Mouse (Mus musculus) ovary, postnatal 14 days (tissue): ENCODE data around the gene Ncr1.
"Not testable (repeated sequence)": the region's sequence is repeated elsewhere in the genome, so short reads cannot be mapped to it uniquely, and the experiment has no call there.

Experiments used
- DNase-seq: peaks from one replicate; pipeline ENCODE4 v3.0.0; 2022; ENCODE audit warnings: low spot score

The Ncr1 gene

DNA sequence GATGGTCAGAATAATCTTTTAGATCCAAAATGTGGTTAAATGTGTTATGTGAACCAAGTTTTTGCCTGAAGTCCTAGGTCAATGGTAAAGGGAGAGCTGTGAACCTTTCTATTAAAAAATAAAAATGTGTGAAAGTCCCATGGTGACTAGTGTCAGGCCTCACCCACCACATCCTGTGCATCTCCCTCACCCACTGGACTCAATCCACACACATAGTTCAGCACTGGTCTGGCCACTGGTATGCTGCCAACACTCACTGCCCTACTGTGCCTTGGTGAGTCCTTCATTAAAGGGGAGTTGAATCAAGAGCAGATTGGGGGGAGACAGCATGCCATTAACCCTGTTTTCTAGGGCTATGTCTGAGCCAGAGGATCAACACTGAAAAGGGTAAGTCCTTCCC, at the start of gene Ncr1:
TSS of gene Ncr1 (plus strand) at position 216 of the 400 bp plus-strand sequence.
- DNase-seq: no peak

DNA sequence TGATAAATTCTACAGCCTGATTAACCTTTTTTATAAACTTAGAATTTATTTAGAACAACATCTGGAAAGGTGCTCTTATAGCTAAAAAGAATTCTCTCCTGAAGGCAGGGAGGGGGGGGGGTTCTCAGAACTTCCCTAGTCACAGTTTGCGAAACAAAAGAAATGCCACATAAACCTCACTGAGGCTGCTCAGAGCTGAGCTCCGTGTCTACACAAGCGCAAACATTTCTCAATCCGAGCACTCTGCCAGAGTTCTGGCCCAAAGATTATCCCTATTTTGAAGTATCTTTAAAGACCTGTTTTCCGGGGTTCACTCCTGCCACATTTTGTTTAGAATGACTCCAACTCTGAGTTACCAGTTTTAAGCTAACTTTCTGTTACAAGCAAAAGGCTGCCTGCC, 44.9 kb upstream of the Ncr1 start:
- no peak for DNase-seq

DNA sequence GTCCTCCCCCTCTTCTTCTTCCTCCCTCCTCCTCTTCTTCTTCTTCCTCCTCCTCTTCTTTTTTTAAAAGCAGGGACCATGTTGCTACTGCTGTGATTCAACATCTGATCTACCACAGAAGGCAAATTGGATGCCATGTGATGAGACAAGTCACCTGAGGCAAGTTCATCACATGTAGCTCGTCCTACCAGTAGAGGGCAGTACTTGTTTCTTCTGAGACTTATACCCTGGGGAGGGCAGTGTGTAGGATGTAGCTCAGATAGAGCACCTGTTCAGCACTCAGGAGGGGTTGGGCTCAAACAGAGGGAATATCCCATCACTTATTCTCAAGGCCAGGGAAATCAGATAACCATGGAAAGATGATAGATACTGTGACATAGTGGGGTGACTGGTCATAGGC, 40.3 kb upstream of the Ncr1 start:
- no peak for DNase-seq

DNA sequence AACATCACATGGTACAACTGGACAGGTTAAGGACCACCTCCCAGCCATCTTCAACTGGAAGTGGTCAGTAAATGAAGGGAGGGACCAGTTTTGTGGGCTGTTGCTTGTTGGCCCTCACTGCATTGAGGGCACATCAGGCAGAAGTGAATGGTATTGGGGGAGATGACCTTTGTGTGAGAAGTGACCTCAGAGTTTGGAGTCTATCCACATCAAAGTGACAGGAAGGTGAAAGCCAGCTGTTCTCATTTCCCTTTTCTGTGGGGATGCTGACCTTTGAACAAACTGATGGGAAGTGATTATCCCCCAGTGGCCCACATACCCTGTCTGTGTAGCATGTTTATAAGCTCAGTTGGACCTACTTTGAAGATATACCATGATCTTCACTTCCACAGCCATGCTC, 37.4 kb upstream of the Ncr1 start:
- no peak for DNase-seq

DNA sequence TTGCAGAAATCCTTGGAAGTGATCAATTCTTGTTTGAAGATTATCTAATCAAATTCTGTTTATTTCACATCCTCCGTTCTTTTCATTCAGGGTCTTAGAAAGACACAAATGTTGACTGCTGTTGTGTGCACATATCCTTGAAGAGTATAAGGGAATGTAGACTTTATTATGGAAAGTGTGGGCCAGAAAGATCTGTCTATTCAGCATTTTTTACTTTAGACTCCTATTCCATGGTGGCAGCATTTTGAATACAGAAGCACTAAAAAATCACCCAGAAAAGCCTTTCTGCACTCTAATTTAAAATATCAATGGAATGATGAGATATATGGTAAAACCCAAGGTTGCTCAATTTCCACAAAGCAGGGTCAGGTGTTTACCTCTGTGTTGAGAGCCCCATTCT, 34.1 kb upstream of the Ncr1 start:
- no peak for DNase-seq

DNA sequence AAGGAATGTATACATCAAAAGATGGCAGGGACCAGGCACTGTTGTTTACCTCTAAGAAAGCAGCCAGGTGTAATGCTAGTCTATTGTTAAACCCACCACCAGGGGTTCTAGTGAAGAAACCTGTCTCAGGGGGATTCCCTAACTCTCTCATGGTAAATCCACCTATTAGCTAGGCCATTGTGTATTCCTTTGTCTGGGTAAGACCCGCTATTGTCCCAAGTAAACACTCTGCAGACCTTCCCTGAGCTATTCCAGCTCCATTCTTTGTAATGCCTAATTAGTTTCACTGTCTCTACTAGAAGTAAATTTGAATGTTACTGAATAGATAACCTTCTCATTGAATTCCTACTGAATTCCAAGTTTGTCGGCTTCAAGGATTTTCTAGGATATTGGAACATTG, 24.4 kb upstream of the Ncr1 start:
- not testable (repeated sequence) for DNase-seq

DNA sequence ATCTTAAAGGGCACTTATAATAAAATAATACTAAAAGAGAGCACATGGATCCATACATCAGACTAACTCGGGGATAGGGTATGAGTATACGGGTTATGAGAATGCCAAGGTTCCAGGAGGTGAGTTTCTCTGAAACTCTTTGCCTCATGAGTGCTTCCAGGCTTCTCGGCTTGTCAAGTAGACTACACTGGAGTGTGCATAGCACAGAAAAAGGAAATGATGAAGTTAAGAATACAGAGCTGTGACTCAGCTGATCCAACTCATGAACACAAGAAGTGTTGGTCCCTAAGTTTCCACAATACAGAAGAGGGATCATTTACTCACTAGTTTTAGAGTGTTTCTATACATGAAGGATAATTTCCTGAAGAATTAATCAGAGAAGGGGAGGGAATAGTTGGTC, 24.0 kb upstream of the Ncr1 start:
- DNase-seq: not testable (repeated sequence)

DNA sequence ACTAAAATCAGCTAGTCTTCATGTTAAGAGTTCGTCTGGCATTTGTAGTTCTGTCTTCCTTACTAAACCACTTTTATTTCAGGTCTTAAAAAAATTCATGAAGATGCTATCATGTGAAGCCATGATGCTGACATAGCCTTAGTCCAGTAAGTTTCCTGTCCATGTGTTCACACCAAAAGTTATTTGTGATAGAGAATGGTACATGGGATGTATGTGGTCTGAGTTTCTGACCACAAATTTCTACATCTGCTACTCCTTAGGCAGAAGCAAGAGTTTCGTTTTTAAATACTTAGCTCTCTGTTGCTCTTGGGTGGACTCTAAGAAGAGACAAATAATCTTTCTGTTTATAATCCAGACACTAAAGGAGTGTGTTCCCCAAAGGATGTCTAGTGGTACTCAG, 14.2 kb upstream of the Ncr1 start:
- DNase-seq: no peak

DNA sequence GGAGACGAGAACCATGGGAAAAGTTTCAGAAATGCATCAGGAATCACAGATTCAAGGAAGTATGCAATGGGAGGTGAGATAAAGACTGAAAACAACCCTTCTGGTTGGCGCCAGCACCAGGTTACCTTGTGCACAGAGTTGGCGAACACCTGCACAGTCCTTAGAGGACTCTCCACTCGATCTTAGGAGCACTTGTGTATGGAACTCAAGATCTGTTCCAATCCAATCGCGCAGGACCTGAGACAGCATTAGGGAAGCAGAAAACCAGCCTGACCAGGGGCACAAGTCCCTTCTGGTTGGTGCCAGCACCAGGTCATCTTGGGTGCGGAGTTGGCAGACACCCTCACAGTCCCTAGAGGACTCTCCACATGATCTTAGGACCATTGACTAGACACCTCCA, 36.0 kb downstream of the Ncr1 start:
- no peak for DNase-seq
